Mouse (Mus musculus) lung, adult 2 months (tissue): ENCODE measurements around the gene Spa17. TPM values are rescaled to one million over a fixed set of nuclear protein-coding genes. Genes with fewer than 3 reads are reported as not detected.

ENCODE experiments used
- DNase-seq: peaks from one replicate; pipeline ENCODE4 v3.0.0; 2022
- H3K4me1 ChIP-seq: fragments of 200-500 bp; 2 replicates; pipeline ENCODE4 v1.6.1; 2011; ENCODE audit warnings: low read length; ENCODE audit not compliant: control insufficient read depth, insufficient read depth
- H3K4me3 ChIP-seq: fragments of 200-500 bp; replicated peaks from 2 replicates; pipeline ENCODE3; 2011; ENCODE audit warnings: low read depth, mild to moderate bottlenecking, control low read depth, low read length; ENCODE audit errors: extremely low read depth
- CTCF ChIP-seq: fragments of 200-500 bp; IDR thresholded peaks from 2 replicates; pipeline ENCODE4 v1.5.1; 2011; ENCODE audit warnings: mild to moderate bottlenecking, low read length, control low read depth; ENCODE audit not compliant: insufficient read depth
- POLR2A ChIP-seq: fragments of 200-500 bp; IDR thresholded peaks from 2 replicates; pipeline ENCODE4 v1.6.1; 2011; ENCODE audit warnings: low read depth, mild to moderate bottlenecking, control low read depth, low read length, borderline replicate concordance; ENCODE audit errors: extremely low read depth
- WGBS: fragments of 180-500 bp; shearing (Covaris S2); methylation state at CpG from one replicate; pipeline ENCODE4 v1.1.7; 2018; 5-methylcytosine and 5-hydroxymethylcytosine counted together
- polyA plus RNA-seq: library from polyadenylated mRNA; depleted of rRNA; stranded (reverse); fragments of >200 nt; gene quantifications from 2 replicates; pipeline ENCODE4 v1.2.3, GENCODE M21; 2012; rRNA removed

The Spa17 gene
- polyA plus RNA-seq, result 2.6 and 3.1 TPM in 2 replicates

DNA sequence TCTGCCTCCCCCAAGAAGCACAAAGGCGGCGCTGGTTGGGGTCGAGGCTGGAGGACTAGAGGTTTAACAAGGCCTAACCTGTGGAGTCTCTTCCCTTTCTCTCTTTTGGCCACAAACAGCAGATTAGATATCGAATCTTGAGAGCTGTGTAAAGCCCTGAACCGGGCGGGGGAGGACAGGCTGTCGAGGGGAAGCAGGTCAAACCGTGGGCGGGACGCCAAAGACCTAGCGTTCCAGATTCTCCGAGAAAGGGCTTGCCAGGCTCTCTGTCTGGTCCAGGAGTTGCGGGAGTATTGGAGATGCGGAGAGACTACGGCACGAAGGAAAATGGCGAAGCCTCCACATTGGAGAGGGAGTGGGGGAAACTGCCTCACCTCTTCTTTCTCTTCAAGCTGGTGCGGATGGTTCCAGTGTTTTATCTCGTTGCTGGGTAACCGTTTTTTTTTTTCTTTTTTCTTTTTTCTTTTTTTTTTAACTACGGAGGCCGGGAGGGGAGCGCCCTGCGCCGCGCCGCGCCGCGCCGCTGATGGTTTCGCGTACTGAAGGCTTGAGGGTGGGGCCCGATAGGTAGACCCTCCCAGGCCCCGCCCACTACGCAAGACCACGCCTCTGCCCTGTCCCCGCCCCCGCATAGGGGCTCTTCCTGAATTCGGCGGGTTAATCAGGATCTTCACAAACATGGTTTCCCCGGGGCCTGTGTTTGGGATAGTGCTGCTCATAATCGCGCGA is at the start of gene Spa17:
Spa17 (minus strand) TSS at position 541 of the 729 bp plus-strand sequence.
- H3K4me1 ChIP-seq, result 0 out of 2 replicates have a peak, but pooled peaks cover 2% of the 10 kb centered on the region
- peak; percentile 84 for DNase-seq
- peak within 1 kb of the TSS; percentile 79 for H3K4me3 ChIP-seq
- TF ChIP-seq POLR2A (peak; percentile 28; the same call in 1 of the 2 replicates), CTCF (no peak)
- WGBS, result under 1% methylated on average over 45 of the region's 45 CpGs

DNA sequence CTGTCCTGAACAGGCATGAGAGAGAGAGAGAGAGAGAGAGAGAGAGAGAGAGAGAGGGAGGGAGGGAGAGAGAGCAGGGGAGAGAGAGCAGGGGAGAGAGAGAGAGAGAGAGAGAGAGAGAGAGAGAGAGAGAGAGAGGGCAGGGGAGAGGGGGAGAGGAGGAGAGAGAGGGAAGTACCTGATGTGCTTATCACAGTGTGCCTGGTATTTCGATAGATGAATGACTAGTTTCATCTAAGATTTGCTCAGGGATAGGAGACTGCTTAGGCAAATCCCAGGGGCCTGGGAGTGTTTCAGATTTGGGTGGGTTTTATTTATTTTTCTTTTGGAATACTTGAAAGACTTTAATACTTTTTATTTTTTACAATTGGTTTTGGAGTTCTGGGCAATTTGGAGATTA is 49.7 kb upstream of the Spa17 start:
- Histone ChIP-seq H3K4me3 (no peak overlapping the region), H3K4me1 (no peaks in the 10 kb centered on the region)
- DNase-seq, result no peak
- WGBS, result 68% methylated on average over 1 of the region's 1 CpGs
- TF ChIP-seq POLR2A, result no peak
- TF ChIP-seq CTCF, result no peak

DNA sequence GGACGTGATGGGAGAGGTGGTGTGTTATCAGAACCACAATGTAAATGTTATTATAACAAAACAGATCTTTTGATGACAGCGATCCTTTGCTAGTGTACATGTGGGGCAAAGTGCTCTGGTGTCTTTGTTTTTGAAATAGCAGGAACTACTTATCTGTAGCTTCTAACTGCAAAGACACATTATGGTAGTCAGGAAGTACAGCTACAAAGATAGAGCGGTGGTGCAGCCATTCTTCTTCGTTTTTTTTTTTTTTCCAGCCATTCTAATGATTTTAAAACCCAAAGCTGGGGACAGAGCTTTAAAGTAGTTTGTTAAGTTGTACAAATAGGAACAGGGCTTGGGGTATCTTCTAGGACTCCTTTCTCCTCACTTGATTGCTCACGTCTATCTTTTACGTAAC is 45.9 kb upstream of the Spa17 start:
- Histone ChIP-seq H3K4me1 (peaks cover 3% of the 10 kb centered on the region), H3K4me3 (no peak overlapping the region)
- TF ChIP-seq CTCF (no peak), POLR2A (no peak)
- WGBS, result 59% methylated on average over 6 of the region's 6 CpGs
- DNase-seq, result no peak

DNA sequence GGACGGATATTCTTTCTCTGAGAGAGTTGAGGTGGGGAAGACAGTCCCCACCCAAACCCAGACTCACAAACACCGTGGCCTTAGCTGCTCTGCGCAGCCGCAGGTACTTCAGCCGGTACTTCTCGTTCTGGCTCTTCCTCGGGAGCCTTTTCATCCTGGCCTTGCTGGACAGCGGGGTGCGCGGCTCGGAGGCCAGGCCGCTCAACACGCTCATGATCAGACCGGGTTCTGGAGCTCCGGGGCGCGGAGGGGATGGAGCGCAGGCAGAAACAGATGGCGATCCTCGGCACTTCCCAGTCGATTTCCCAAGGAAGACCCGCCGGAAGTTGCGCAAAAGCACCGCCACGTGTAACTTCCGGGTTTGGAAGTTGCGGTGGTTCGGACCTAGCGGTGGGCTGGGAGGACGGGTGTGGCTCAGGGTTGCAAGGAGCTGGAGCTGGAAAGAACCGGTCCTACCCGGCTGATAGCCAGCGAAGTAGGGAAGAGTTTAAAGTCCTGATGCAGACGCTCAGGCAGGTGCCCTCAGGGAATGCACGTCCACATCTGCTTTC is 43.5 kb upstream of the Spa17 start, which contains the start of gene Tbrg1:
Tbrg1 (minus strand) TSS at position 382 of the 551 bp plus-strand sequence.
- Histone ChIP-seq H3K4me1 (peaks cover 3% of the 10 kb centered on the region), H3K4me3 (peak within 1 kb of the TSS; percentile 91)
- under 1% methylated on average over 36 of the region's 36 CpGs for WGBS
- TF ChIP-seq CTCF, result no peak
- TF ChIP-seq POLR2A, result peak; percentile 73
- DNase-seq, result peak; percentile 90

DNA sequence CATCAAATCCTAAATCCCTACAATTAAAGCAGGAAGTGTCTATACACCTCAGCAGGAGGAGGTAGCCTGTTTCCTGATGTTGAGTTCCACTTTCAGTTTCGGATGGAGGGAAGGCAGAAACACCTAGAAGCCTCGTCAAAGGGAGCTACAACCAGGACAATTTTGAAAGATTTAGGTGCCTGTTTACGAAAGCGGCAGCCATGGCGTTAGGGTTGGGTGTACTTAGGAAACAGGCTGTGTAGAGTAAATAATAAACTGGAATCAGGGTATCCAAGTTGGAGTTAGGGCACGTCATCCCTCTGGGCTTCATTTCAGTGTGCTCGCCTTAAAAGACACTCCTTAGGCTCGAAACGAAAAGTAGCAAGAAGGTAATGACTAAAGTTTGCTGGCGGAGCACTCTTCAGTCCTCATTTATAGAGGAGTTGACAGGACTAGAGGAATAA is 42.9 kb upstream of the Spa17 start:
- Histone ChIP-seq H3K4me1 (peaks cover 3% of the 10 kb centered on the region), H3K4me3 (peak overlapping the region; percentile 91)
- WGBS, result under 1% methylated on average over 10 of the region's 10 CpGs
- DNase-seq, result peak; percentile 39
- no peak for TF ChIP-seq CTCF

DNA sequence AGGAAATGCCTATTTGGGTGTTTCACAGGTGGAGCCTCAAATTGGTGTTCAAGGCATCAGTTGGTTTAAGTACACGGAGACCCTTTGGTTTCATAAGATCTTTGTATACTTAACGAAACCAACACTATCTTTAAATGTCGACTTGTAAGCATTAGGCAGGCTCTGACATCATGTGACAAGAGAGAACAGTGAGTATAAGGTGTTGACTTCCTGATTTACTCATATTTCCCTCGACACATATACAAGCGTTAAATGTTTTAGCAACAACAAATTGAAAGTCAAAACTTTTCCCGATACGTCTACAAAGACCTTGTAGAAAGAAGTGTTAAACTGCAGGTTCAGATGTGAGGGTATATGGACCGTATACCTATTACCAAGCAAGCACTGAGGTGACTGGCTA is 42.4 kb upstream of the Spa17 start:
- WGBS, result 31% methylated on average over 8 of the region's 8 CpGs
- H3K4me3 ChIP-seq, result peak overlapping the region; percentile 53
- peaks cover 3% of the 10 kb centered on the region for H3K4me1 ChIP-seq
- DNase-seq, result no peak
- TF ChIP-seq POLR2A (no peak), CTCF (no peak)

DNA sequence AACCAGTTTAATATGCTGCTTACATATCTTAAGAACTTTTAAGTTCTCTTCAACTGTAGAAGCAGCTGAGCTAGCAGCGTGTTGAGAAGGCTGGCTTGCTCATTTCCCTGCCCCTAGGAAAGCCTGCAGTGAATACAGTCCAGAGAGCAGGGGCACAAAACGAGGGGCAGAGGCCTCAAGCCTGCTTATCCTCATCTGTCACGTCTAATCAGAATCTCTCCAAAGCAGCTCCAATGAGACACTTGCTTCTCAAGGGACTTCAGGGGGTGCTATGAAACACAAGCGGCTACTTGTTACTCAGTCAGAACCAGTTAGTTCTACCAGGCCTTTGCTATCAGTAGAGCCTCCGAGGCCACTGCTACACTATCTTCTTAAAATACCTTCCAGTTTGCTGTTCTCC is 40.3 kb upstream of the Spa17 start:
- no peak for DNase-seq
- WGBS, result 81% methylated on average over 5 of the region's 5 CpGs
- no peak overlapping the region for H3K4me3 ChIP-seq
- TF ChIP-seq POLR2A, result no peak
- TF ChIP-seq CTCF, result no peak
- H3K4me1 ChIP-seq, result peaks cover 3% of the 10 kb centered on the region

DNA sequence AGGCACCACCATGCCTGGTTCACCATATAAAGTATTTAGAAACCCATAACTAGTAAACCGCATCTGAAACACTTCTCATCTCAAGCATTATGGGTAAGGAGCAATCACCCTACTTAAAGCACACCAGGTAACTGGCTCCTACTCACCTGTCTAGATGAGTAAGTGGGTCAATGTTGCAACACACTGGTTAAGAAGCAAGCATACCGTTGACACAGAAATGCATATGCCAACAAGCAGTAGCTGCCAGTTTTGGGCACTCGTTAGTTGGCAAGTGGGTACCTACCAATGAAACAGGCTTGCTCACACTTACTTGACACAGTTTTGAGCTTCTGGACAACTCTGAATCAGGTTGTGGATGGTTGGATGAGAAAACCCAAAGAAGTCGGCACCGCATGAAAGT is 37.1 kb upstream of the Spa17 start:
- TF ChIP-seq CTCF, result no peak
- peak; percentile 18 for DNase-seq
- no peak overlapping the region for H3K4me3 ChIP-seq
- no peaks in the 10 kb centered on the region; the same call in 1 of the 2 replicates for H3K4me1 ChIP-seq
- 74% methylated on average over 5 of the region's 5 CpGs for WGBS

DNA sequence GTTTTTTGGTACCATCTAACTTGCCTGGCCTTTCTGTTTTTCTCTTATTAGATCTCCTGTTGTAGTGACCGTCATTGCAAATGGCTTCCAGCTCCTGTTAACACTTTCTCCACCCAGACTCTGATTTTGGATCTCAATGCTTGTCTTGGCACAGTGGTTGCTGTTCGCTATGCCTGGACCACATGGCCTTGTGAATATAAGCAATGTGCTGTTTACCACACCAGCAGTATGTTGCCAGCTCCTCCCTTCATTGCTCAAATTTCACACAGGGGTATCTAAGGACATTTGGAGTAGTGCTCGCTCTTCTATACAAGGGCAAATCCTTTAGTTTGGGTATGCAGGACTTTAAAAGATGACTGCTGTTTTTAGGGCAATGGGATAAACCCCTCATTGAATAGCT is 32.7 kb upstream of the Spa17 start:
- no peak overlapping the region for H3K4me3 ChIP-seq
- no peak for TF ChIP-seq POLR2A
- no peak for TF ChIP-seq CTCF
- no peak for DNase-seq
- 67% methylated on average over 3 of the region's 3 CpGs for WGBS
- no peaks in the 10 kb centered on the region for H3K4me1 ChIP-seq

DNA sequence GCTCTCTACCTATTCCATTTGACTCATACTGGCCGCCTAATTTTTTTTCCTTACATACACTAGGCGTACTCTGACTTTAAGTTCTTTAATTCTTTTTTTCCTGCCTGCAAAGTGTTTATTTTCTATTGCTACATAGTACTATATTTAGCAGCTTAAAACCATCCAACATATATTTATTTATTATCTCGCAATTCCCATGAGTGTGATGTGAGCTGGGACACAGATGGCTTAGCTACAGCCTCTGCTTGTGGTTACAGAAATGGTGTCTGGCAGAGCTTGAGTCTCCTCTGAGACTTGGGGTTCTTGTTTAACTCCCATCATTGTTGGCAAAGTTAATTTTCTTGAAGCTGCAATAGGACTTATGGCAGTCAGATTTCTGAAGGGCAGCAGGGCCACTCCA is 25.2 kb upstream of the Spa17 start:
- WGBS, result 69% methylated on average over 3 of the region's 3 CpGs
- TF ChIP-seq POLR2A, result no peak
- no peak for TF ChIP-seq CTCF
- Histone ChIP-seq H3K4me3 (no peak overlapping the region), H3K4me1 (no peaks in the 10 kb centered on the region)
- DNase-seq, result no peak
